Mouse (Mus musculus) neutrophil, adult 5-6 weeks (primary cell): ENCODE data around the gene Hsp90ab1. TPM values are rescaled to one million over a fixed set of nuclear protein-coding genes. Genes with fewer than 3 reads are reported as not detected.

Source experiments
- ATAC-seq: fragments of 151-379, 151-347 bp; 2 replicates; pipeline ENCODE4 v1.8.0; 2017; ENCODE audit warnings: mild to moderate bottlenecking, moderate TSS enrichment; ENCODE audit not compliant: insufficient number of reproducible peaks, poor library complexity, low FRiP score, severe bottlenecking; ENCODE audit errors: extremely low read depth
- total RNA-seq: library from RNA; stranded (forward); fragments of 200-1000 nt; gene quantifications from 2 replicates; pipeline ENCODE4 v1.2.3, GENCODE M21; 2017

Gene Hsp90ab1
- total RNA-seq, 1 experiment from 2014 or later = 559 TPM

GRCm38 (mm10) chr17:45518766-45519475 lies 54.1 kb downstream of the Hsp90ab1 start:
- ATAC-seq = no peak

Other genes with a start within 250 kb of the Hsp90ab1 start
- 119 and 125 TPM in 2 replicates for gene Cdc5l, start 139.5 kb downstream of the Hsp90ab1 start, total RNA-seq
- not detected in 2 replicates for gene Spats1, start 97.9 kb downstream of the Hsp90ab1 start, total RNA-seq
- gene Aars2, start 66.4 kb downstream of the Hsp90ab1 start, total RNA-seq = 6.9 and 7.8 TPM in 2 replicates
- not detected in 2 replicates for gene Tcte1, start 49.8 kb downstream of the Hsp90ab1 start, total RNA-seq
- gene Tmem151b, start 23.6 kb downstream of the Hsp90ab1 start, total RNA-seq = 0.12 and 0.23 TPM in 2 replicates
- 51.4 and 59.9 TPM in 2 replicates for gene Nfkbie, start 17.6 kb downstream of the Hsp90ab1 start, total RNA-seq
- 17.7 and 24.6 TPM in 2 replicates for gene Slc35b2, start 9.4 kb downstream of the Hsp90ab1 start, total RNA-seq
- gene Slc29a1, start 26.3 kb upstream of the Hsp90ab1 start, total RNA-seq = 3.7 and 5.9 TPM in 2 replicates
- gene Mymx, start 28.8 kb upstream of the Hsp90ab1 start, total RNA-seq = not detected in 2 replicates
- gene Capn11, start 86.1 kb upstream of the Hsp90ab1 start, total RNA-seq = 1.1 and 1.5 TPM in 2 replicates
- 6.4 and 11.4 TPM in 2 replicates for gene Mrpl14, start 113.1 kb upstream of the Hsp90ab1 start, total RNA-seq
- 21.2 and 22.0 TPM in 2 replicates for gene Tmem63b, start 113.6 kb upstream of the Hsp90ab1 start, total RNA-seq
- gene 1600014C23Rik, start 160.6 kb upstream of the Hsp90ab1 start, total RNA-seq = not detected in 2 replicates